Mouse (Mus musculus): Measurements from ENCODE around the gene Tunar. TPM values are rescaled to one million over a fixed set of nuclear protein-coding genes. Genes with fewer than 3 reads are reported as not detected.

Gene Tunar
- not detected for polyA plus RNA-seq (2017; shearing (Covaris generic))

GRCm38 (mm10) chr12:105333570-105333969 is at the start of gene Tunar:
Gene Tunar, plus strand, starts transcription at chr12:105333870.

Other genes starting within 250 kb of the Tunar start
- gene Tcl1b2, start 187.9 kb upstream of the Tunar start, polyA plus RNA-seq (2017; shearing (Covaris generic)) = not detected
- gene Tcl1b1, start 174.2 kb upstream of the Tunar start, polyA plus RNA-seq (2017; shearing (Covaris generic)) = not detected
- under 1 TPM in 1 of 2 experiments, not detected in 1; 0.16 TPM for gene Tcl1b5, start 157.5 kb upstream of the Tunar start, polyA plus RNA-seq (2017; shearing (Covaris generic))
- not detected for gene Tcl1b3, start 142.8 kb upstream of the Tunar start, polyA plus RNA-seq (2017; shearing (Covaris generic))
- gene Tcl1b4, start 131.9 kb upstream of the Tunar start, polyA plus RNA-seq (2017; shearing (Covaris generic)) = under 1 TPM in 1 of 2 experiments, not detected in 1; 0.12 TPM
- not detected for gene Tcl1, start 111.1 kb upstream of the Tunar start, polyA plus RNA-seq (2017; shearing (Covaris generic))
- under 1 TPM; 0.33 to 0.58 TPM for gene D430019H16Rik, start 120.0 kb downstream of the Tunar start, polyA plus RNA-seq (2017; shearing (Covaris generic))
- under 1 TPM in 1 of 2 experiments, not detected in 1; 0.27 TPM for gene Bdkrb2, start 229.4 kb downstream of the Tunar start, polyA plus RNA-seq (2017; shearing (Covaris generic))